Mouse (Mus musculus) kidney, embryonic 16.5 days (tissue): ENCODE measurements around the gene 5430419D17Rik. TPM values are rescaled to one million over a fixed set of nuclear protein-coding genes. Genes with fewer than 3 reads are reported as not detected.

Experiments used
- ATAC-seq: fragments of 200-750 bp; cut with Nextera tagmentation; 2 replicates; pipeline ENCODE4 v1.8.0; 2017; ENCODE audit warnings: moderate TSS enrichment; ENCODE audit not compliant: low FRiP score, low TSS enrichment
- H3K27ac ChIP-seq: fragments of 300-500 bp; sonication (generic); 2 replicates; pipeline ENCODE4 v1.5.1; 2014; ENCODE audit warnings: low read length
- H3K27me3 ChIP-seq: fragments of 300-500 bp; sonication (generic); 2 replicates; pipeline ENCODE4 v1.6.1; 2014; ENCODE audit warnings: low read length, control low read depth, mixed read lengths; ENCODE audit not compliant: insufficient read depth
- H3K36me3 ChIP-seq: fragments of 300-500 bp; sonication (generic); 2 replicates; pipeline ENCODE4 v1.6.1; 2014; ENCODE audit warnings: low read length, control low read depth, mixed read lengths; ENCODE audit not compliant: insufficient read depth
- H3K4me1 ChIP-seq: fragments of 300-500 bp; sonication (generic); 2 replicates; pipeline ENCODE4 v1.6.1; 2014; ENCODE audit warnings: low read length, control low read depth, mixed read lengths; ENCODE audit not compliant: insufficient read depth
- H3K4me2 ChIP-seq: fragments of 300-500 bp; sonication (generic); replicated peaks from 2 replicates; pipeline ENCODE4 v1.6.1; 2014; ENCODE audit warnings: low read depth, low read length
- H3K4me3 ChIP-seq: fragments of 300-500 bp; sonication (generic); 2 replicates; pipeline ENCODE4 v1.5.1; 2014; ENCODE audit warnings: mild to moderate bottlenecking, low read length
- H3K9ac ChIP-seq: fragments of 300-500 bp; sonication (generic); replicated peaks from 2 replicates; pipeline ENCODE4 v1.6.1; 2014; ENCODE audit warnings: low read length
- H3K9me3 ChIP-seq: fragments of 300-500 bp; sonication (generic); 2 replicates; pipeline ENCODE4 v1.6.1; 2016; ENCODE audit warnings: low read length, control low read depth
- WGBS: fragments of 180-500 bp; shearing (Covaris S2); extraction: QIAGEN DNeasy Blood & Tissue Kit; methylation state at CpG from one replicate; pipeline ENCODE4 v1.1.7; 2014; 5-methylcytosine and 5-hydroxymethylcytosine counted together
- polyA plus RNA-seq: library from polyadenylated mRNA; unstranded; fragments of >200 nt; fragmentation: Nextera tagmentation; extraction: Ambion mirVana; gene quantifications from 2 replicates; pipeline ENCODE4 v1.2.1, GENCODE M21; 2015

Gene 5430419D17Rik
- polyA plus RNA-seq, 1 experiment from 2014 or later = not detected

DNA sequence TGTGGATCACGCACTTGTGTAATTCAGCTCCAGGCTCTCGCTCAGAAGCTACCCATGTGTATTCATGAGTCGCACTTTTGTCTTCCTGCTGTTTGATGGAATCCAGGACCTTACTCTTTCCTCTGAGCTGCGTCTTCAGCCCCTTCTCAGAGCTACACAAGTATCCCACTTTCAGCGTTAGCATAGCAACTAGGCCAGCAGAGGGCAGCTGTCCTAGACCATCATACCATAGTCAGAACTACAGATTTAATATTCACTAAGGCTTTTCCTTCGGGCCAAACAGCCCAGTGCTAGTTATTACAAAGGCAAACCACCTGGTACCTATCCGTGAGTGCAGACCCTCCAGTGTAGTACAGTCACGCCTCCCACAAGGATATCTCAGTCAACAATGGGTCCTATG, 122.9 kb downstream of the 5430419D17Rik start:
- WGBS = 77% methylated on average over 8 of the region's 8 CpGs
- Histone ChIP-seq H3K4me1 (no peaks in the 10 kb centered on the region), H3K27me3 (no peaks in the 10 kb centered on the region), H3K9ac (no peak overlapping the region), H3K27ac (no peak overlapping the region), H3K4me2 (no peak overlapping the region), H3K9me3 (no peaks in the 10 kb centered on the region), H3K4me3 (no peak overlapping the region), H3K36me3 (no peaks in the 10 kb centered on the region)
- ATAC-seq = no peak

GRCm38 (mm10) chr7:131303340-131303739, 129.1 kb downstream of the 5430419D17Rik start:
- Histone ChIP-seq H3K4me2 (no peak overlapping the region), H3K36me3 (no peaks in the 10 kb centered on the region), H3K9me3 (no peaks in the 10 kb centered on the region), H3K27ac (no peak overlapping the region), H3K4me3 (no peak overlapping the region), H3K4me1 (no peaks in the 10 kb centered on the region), H3K9ac (no peak overlapping the region), H3K27me3 (no peaks in the 10 kb centered on the region)
- ATAC-seq = no peak
- 60% methylated on average over 8 of the region's 8 CpGs for WGBS

DNA sequence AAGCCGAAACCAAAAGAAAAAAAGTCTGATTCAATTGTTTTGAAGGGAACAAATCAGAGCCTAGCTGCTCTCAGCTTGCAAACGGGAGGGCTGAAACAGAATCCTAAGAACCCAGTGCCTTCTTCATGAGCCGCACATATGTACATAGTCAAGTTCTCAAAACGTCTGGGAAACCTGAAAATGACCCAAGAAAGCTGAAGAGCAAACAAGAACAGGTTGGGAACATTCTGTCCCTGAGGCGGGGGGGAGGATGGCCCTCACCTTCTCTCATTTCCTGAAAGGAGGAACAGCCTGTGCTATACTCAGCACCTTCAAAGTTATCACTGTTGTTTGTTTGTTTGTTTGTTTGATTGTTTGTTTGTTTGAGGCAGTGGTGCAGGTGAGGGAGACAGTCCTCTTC, 132.5 kb downstream of the 5430419D17Rik start:
- Histone ChIP-seq H3K9me3 (no peaks in the 10 kb centered on the region), H3K27me3 (no peaks in the 10 kb centered on the region), H3K4me3 (no peak overlapping the region), H3K27ac (no peak overlapping the region), H3K4me2 (no peak overlapping the region), H3K4me1 (no peaks in the 10 kb centered on the region), H3K9ac (no peak overlapping the region), H3K36me3 (no peaks in the 10 kb centered on the region)
- WGBS = 88% methylated on average over 5 of the region's 5 CpGs
- ATAC-seq = no peak

DNA sequence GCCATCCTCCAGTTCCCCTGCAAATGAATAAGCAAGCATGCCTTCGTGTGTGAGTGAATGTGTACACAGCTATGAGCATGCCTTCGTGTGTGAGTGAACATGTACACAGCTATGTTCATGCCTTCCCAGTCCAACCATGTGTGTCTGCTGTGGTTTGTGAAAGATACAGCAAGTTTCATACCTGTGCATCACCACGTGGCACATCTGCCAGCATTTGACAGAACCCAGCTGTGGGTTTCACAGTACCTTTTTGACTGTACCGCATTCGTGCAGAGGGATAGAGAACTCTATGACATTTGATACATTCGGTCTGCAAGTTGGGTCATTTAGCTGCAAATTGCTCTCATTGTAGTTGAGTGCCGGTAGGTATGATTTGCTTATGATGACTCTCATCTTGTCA, 140.3 kb downstream of the 5430419D17Rik start:
- H3K9me3 ChIP-seq = no peaks in the 10 kb centered on the region
- H3K27me3 ChIP-seq = no peaks in the 10 kb centered on the region
- no peak overlapping the region for H3K4me2 ChIP-seq
- WGBS = 73% methylated on average over 7 of the region's 7 CpGs
- H3K4me3 ChIP-seq = no peak overlapping the region
- H3K27ac ChIP-seq = no peak overlapping the region
- ATAC-seq = no peak
- no peaks in the 10 kb centered on the region for H3K36me3 ChIP-seq
- H3K4me1 ChIP-seq = no peaks in the 10 kb centered on the region
- no peak overlapping the region for H3K9ac ChIP-seq

DNA sequence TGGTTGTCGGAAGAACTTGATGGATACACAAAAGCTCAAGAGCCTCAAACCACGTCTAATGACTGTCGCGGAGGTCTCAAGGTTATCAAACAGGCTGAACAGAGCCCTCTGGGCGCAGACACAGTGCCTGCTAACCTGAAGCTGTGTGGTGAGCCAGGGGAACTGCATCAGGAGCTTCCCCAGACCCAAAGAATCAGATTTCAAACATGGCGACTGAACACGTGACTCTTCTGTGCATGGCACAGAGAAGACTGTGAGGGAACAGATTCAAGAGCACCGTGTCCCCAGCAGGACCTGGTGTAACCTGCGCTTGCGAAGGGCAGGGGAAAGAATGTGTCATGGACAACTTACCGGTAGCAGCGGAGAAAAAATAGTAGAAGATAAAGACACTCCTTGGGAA, 143.4 kb downstream of the 5430419D17Rik start:
- ATAC-seq = no peak
- Histone ChIP-seq H3K9ac (no peak overlapping the region), H3K36me3 (no peaks in the 10 kb centered on the region), H3K27me3 (no peaks in the 10 kb centered on the region), H3K27ac (no peak overlapping the region), H3K4me2 (no peak overlapping the region), H3K9me3 (no peaks in the 10 kb centered on the region), H3K4me1 (no peaks in the 10 kb centered on the region), H3K4me3 (no peak overlapping the region)
- WGBS = 77% methylated on average over 12 of the region's 12 CpGs

- H3K4me1 ChIP-seq = no peaks in the 10 kb centered on the region
- 32% methylated on average over 5 of the region's 7 CpGs for WGBS
- no peak overlapping the region for H3K9ac ChIP-seq
- no peak overlapping the region for H3K27ac ChIP-seq
- no peak for ATAC-seq
- no peaks in the 10 kb centered on the region for H3K36me3 ChIP-seq
- H3K27me3 ChIP-seq = no peaks in the 10 kb centered on the region
- H3K4me3 ChIP-seq = no peak overlapping the region
- no peak overlapping the region for H3K4me2 ChIP-seq
- no peaks in the 10 kb centered on the region for H3K9me3 ChIP-seq
Measured at GRCm38 (mm10) chr7:131318340-131318739, 144.1 kb downstream of the 5430419D17Rik start.

GRCm38 (mm10) chr7:131322192-131322591, 148.0 kb downstream of the 5430419D17Rik start, which contains the start of gene Cuzd1:
TSS of gene Cuzd1 (minus strand) at chr7:131322292.
- no peak within 1 kb of the TSS for H3K4me2 ChIP-seq
- no peak within 1 kb of the TSS for H3K27ac ChIP-seq
- H3K4me3 ChIP-seq = no peak within 1 kb of the TSS
- no peaks in the 10 kb centered on the region for H3K36me3 ChIP-seq
- H3K4me1 ChIP-seq = no peaks in the 10 kb centered on the region
- H3K9ac ChIP-seq = no peak within 1 kb of the TSS
- H3K9me3 ChIP-seq = no peaks in the 10 kb centered on the region
- no peaks in the 10 kb centered on the region for H3K27me3 ChIP-seq
- no peak for ATAC-seq
- WGBS = 46% methylated on average over 2 of the region's 2 CpGs

DNA sequence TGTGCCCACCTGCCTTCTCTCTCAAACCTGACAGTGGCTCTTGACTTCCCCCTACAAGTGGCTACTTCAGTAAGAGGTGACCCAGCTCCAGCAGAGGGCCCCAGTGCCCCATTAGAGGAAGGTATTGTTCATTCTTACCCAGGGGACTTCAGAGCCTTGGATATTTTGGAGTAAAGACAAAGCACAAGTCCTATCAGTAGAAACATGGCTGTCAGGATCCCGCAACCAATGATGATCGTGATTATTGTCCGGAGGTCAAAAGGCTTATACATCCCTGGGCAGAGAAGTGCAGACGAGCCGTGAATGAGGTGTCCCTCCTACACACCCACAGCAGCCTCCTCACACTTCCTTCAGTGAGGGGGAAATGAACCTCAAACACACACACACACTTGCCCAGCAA, 152.9 kb downstream of the 5430419D17Rik start:
- no peak for ATAC-seq

GRCm38 (mm10) chr7:131329416-131329815, 155.2 kb downstream of the 5430419D17Rik start, which contains the start of gene Fam24b:
TSS of gene Fam24b (minus strand) at chr7:131329516.
- no peak for ATAC-seq
- WGBS = 88% methylated on average over 5 of the region's 5 CpGs

More for the DNA sequence above, 152.9 kb downstream of the 5430419D17Rik start:
- Histone ChIP-seq H3K4me3 (no peak overlapping the region), H3K9me3 (no peaks in the 10 kb centered on the region), H3K27ac (no peak overlapping the region), H3K4me1 (no peaks in the 10 kb centered on the region), H3K4me2 (no peak overlapping the region), H3K36me3 (no peaks in the 10 kb centered on the region), H3K9ac (no peak overlapping the region), H3K27me3 (no peaks in the 10 kb centered on the region)
- WGBS = 72% methylated on average over 5 of the region's 5 CpGs

DNA sequence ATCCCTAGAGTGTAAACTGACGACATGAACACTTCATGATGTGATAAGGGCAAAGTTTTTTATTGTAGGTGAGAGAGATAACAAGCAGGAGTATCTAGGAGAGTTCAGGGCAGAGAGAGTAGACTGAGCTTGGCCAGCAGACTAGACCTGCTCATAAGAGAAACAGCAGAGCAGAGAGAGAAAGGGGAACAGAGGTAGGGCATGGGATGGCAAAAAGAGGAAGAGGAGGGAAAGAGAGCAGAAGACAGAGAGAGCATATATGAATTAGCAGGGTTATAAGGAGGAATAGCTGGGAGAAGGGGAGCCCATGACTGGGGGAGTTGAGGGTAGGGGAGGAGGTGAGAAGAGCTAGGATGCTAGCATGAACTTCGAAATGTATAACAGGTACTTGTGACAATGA, 157.5 kb downstream of the 5430419D17Rik start:
- Histone ChIP-seq H3K27ac (no peak overlapping the region), H3K4me2 (no peak overlapping the region), H3K9me3 (no peaks in the 10 kb centered on the region), H3K27me3 (no peaks in the 10 kb centered on the region), H3K4me1 (no peaks in the 10 kb centered on the region), H3K9ac (no peak overlapping the region), H3K36me3 (no peaks in the 10 kb centered on the region), H3K4me3 (no peak overlapping the region)
- ATAC-seq = no peak
- WGBS = 60% methylated on average over 2 of the region's 2 CpGs

More at GRCm38 (mm10) chr7:131329416-131329815, 155.2 kb downstream of the 5430419D17Rik start, which contains the start of gene Fam24b:
- no peaks in the 10 kb centered on the region for H3K27me3 ChIP-seq
- no peak within 1 kb of the TSS for H3K9ac ChIP-seq
- H3K36me3 ChIP-seq = no peaks in the 10 kb centered on the region
- no peak within 1 kb of the TSS for H3K27ac ChIP-seq
- H3K4me3 ChIP-seq = no peak within 1 kb of the TSS
- H3K4me1 ChIP-seq = no peaks in the 10 kb centered on the region
- no peaks in the 10 kb centered on the region for H3K9me3 ChIP-seq
- no peak within 1 kb of the TSS for H3K4me2 ChIP-seq
